Mouse (Mus musculus) testis, adult 2 months (tissue): ENCODE results near the gene Sarnp. TPM values are rescaled to one million over a fixed set of nuclear protein-coding genes. Genes with fewer than 3 reads are reported as not detected.

Experiments used
- H3K27ac ChIP-seq: fragments of 200-500 bp; 2 replicates; pipeline ENCODE4 v1.5.1; 2012; ENCODE audit warnings: low read depth, low read length; ENCODE audit not compliant: control insufficient read depth, insufficient read depth
- H3K27me3 ChIP-seq: fragments of 200-500 bp; 2 replicates; pipeline ENCODE4 v1.6.1; 2012; ENCODE audit warnings: mild to moderate bottlenecking, low read length, moderate library complexity; ENCODE audit not compliant: control insufficient read depth, insufficient read depth
- H3K36me3 ChIP-seq: fragments of 200-500 bp; 2 replicates; pipeline ENCODE4 v1.6.1; 2012; ENCODE audit warnings: mild to moderate bottlenecking, low read length; ENCODE audit not compliant: control insufficient read depth, insufficient read depth
- H3K4me1 ChIP-seq: fragments of 200-500 bp; 2 replicates; pipeline ENCODE4 v1.6.1; 2012; ENCODE audit warnings: low read length; ENCODE audit not compliant: control insufficient read depth, insufficient read depth
- H3K4me3 ChIP-seq: fragments of 200-500 bp; 2 replicates; pipeline ENCODE4 v1.5.1; 2012; ENCODE audit warnings: low read depth, mild to moderate bottlenecking, low read length, moderate library complexity, mixed read lengths; ENCODE audit not compliant: control insufficient read depth
- CTCF ChIP-seq: fragments of 200-500 bp; IDR thresholded peaks from 2 replicates; pipeline ENCODE4 v1.5.1; 2012; ENCODE audit warnings: low read depth, mild to moderate bottlenecking, inconsistent platforms, low read length, moderate library complexity; ENCODE audit not compliant: control insufficient read depth, insufficient read depth, insufficient replicate concordance
- POLR2A ChIP-seq: fragments of 200-500 bp; IDR thresholded peaks from 2 replicates; pipeline ENCODE4 v1.6.1; 2012; ENCODE audit warnings: low read depth, mild to moderate bottlenecking, inconsistent platforms, low read length, moderate library complexity; ENCODE audit not compliant: control insufficient read depth
- polyA plus RNA-seq: library from polyadenylated mRNA; depleted of rRNA; stranded (reverse); fragments of >200 nt; gene quantifications from 2 replicates; pipeline ENCODE4 v1.2.3, GENCODE M21; 2012

The Sarnp gene
- polyA plus RNA-seq, 1 experiment = 13.2 TPM

GRCm38 (mm10) chr10:128845516-128845915 lies 28.4 kb downstream of the Sarnp start:
- TF ChIP-seq POLR2A (no peak), CTCF (no peak)
- H3K27me3 ChIP-seq = no peaks in the 10 kb centered on the region
- H3K27ac ChIP-seq = no peak overlapping the region

DNA sequence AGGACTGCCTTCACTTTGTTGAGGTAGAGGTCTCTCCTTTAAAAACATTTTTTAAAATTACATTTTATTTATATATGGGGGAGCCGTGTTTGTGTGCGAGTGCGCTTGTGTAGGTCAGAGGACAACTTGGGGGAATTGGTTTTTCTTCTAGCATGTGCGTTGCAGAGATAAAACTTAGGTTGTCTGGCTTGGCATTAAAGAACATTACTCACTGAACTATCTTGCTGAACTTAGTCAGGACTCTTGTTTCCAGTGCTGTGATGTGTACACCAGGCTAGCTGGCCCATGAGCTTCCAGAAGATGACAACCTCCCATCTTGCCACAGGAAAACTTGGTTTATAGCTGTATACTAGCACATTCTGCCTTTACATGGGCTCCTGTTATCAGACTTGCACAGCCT lies 29.5 kb downstream of the Sarnp start:
- no peaks in the 10 kb centered on the region for H3K27me3 ChIP-seq
- no peaks in the 10 kb centered on the region; the same call in 1 of the 2 replicates for H3K36me3 ChIP-seq
- H3K27ac ChIP-seq = no peak overlapping the region
- no peak overlapping the region for H3K4me3 ChIP-seq
- TF ChIP-seq CTCF (no peak), POLR2A (no peak)
- H3K4me1 ChIP-seq = no peaks in the 10 kb centered on the region

More at GRCm38 (mm10) chr10:128845516-128845915, 28.4 kb downstream of the Sarnp start:
- Histone ChIP-seq H3K36me3 (no peaks in the 10 kb centered on the region; the same call in 1 of the 2 replicates), H3K4me3 (no peak overlapping the region), H3K4me1 (no peaks in the 10 kb centered on the region)

- no peak overlapping the region for H3K4me3 ChIP-seq
- TF ChIP-seq POLR2A = no peak
- no peak for TF ChIP-seq CTCF
- H3K27ac ChIP-seq = no peak overlapping the region
- H3K27me3 ChIP-seq = no peaks in the 10 kb centered on the region
- H3K4me1 ChIP-seq = no peaks in the 10 kb centered on the region
- H3K36me3 ChIP-seq = no peaks in the 10 kb centered on the region; the same call in 1 of the 2 replicates
These were observed 31.3 kb downstream of the Sarnp start for GRCm38 (mm10) chr10:128848426-128848825.

GRCm38 (mm10) chr10:128850339-128850738 lies 33.2 kb downstream of the Sarnp start:
- TF ChIP-seq CTCF (no peak), POLR2A (no peak)
- Histone ChIP-seq H3K36me3 (no peaks in the 10 kb centered on the region; the same call in 1 of the 2 replicates), H3K27ac (no peak overlapping the region), H3K4me3 (no peak overlapping the region), H3K4me1 (no peaks in the 10 kb centered on the region), H3K27me3 (no peaks in the 10 kb centered on the region)

DNA sequence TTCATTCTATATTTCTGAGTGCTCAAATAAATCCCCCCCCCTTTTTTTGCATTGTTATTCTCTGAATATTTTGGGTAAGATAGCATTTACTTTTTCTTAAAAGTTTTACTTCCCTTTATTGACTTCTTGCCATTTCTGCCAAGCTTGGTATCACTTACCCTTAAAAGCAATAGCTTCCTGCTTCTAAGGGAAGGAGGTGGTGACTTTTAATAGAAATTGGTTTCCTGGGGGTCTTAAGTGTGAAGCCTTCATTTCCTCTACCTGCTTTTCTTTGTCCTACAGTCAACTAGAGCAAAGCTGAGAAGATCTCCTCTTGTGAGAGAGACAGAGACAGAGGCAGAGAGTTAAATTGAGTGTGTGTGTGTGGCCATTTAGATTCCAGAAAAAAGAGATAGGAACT lies 44.0 kb downstream of the Sarnp start:
- no peaks in the 10 kb centered on the region for H3K4me1 ChIP-seq
- H3K27me3 ChIP-seq = no peaks in the 10 kb centered on the region
- H3K36me3 ChIP-seq = no peaks in the 10 kb centered on the region
- no peak for TF ChIP-seq CTCF
- no peak for TF ChIP-seq POLR2A
- H3K4me3 ChIP-seq = no peak overlapping the region
- H3K27ac ChIP-seq = no peak overlapping the region

DNA sequence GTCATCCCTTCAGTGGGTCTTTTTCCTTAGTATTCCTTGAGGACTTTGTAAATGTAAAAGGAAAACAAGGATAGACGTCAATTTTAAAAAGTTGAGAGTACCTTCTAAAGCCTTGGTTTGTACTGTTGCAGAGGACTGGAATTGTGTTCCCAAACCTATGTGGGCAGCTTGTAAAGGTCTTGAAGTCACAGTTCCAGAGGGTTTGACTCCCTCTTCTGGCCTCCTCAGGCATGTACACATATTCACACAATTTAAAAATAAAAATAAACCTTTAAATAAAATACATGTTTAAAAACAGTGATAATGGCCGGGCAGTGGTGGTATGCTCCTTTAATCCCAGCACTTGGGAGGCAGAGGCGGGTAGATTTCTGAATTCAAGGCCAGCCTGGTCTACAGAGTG lies 48.9 kb downstream of the Sarnp start:
- Histone ChIP-seq H3K27ac (no peak overlapping the region), H3K4me3 (no peak overlapping the region), H3K27me3 (no peaks in the 10 kb centered on the region), H3K36me3 (no peaks in the 10 kb centered on the region), H3K4me1 (no peaks in the 10 kb centered on the region)
- no peak for TF ChIP-seq CTCF
- no peak for TF ChIP-seq POLR2A

GRCm38 (mm10) chr10:128866518-128866917 lies 49.4 kb downstream of the Sarnp start:
- no peaks in the 10 kb centered on the region for H3K27me3 ChIP-seq

GRCm38 (mm10) chr10:128870341-128870740 lies 53.2 kb downstream of the Sarnp start:
- H3K27me3 ChIP-seq = no peaks in the 10 kb centered on the region
- H3K27ac ChIP-seq = no peak overlapping the region
- TF ChIP-seq CTCF (no peak), POLR2A (no peak)
- no peak overlapping the region for H3K4me3 ChIP-seq
- no peaks in the 10 kb centered on the region for H3K4me1 ChIP-seq
- H3K36me3 ChIP-seq = no peaks in the 10 kb centered on the region

More at GRCm38 (mm10) chr10:128866518-128866917, 49.4 kb downstream of the Sarnp start:
- Histone ChIP-seq H3K27ac (no peak overlapping the region), H3K4me3 (no peak overlapping the region), H3K36me3 (no peaks in the 10 kb centered on the region), H3K4me1 (no peaks in the 10 kb centered on the region)
- TF ChIP-seq CTCF (no peak), POLR2A (no peak)
